Mouse (Mus musculus) forebrain, embryonic 12.5 days (tissue): ENCODE measurements around the gene Phldb1. TPM values are rescaled to one million over a fixed set of nuclear protein-coding genes. Genes with fewer than 3 reads are reported as not detected.
"Not testable (repeated sequence)": the region's sequence is repeated elsewhere in the genome, so short reads cannot be mapped to it uniquely, and the experiment has no call there.

Experiments
- ATAC-seq: fragments of 200-750 bp; cut with Nextera tagmentation; 2 replicates; pipeline ENCODE4 v1.8.0; 2017; ENCODE audit warnings: moderate TSS enrichment; ENCODE audit not compliant: low FRiP score
- H3K27ac ChIP-seq: fragments of 300-500 bp; sonication (generic); 2 replicates; pipeline ENCODE4 v1.5.1; 2016; ENCODE audit warnings: mild to moderate bottlenecking
- H3K27me3 ChIP-seq: fragments of 300-500 bp; sonication (generic); 2 replicates; pipeline ENCODE4 v1.6.1; 2016; ENCODE audit warnings: mild to moderate bottlenecking
- H3K36me3 ChIP-seq: fragments of 300-500 bp; sonication (generic); replicated peaks from 2 replicates; pipeline ENCODE4 v1.6.1; 2016; ENCODE audit warnings: mild to moderate bottlenecking
- H3K4me1 ChIP-seq: fragments of 300-500 bp; sonication (generic); 2 replicates; pipeline ENCODE4 v1.6.1; 2016
- H3K4me2 ChIP-seq: fragments of 300-500 bp; sonication (generic); 2 replicates; pipeline ENCODE4 v1.6.1; 2016; ENCODE audit warnings: mild to moderate bottlenecking, moderate library complexity
- H3K4me3 ChIP-seq: fragments of 300-500 bp; sonication (generic); replicated peaks from 2 replicates; pipeline ENCODE4 v1.5.1; 2016; ENCODE audit warnings: mild to moderate bottlenecking
- H3K9ac ChIP-seq: fragments of 300-500 bp; sonication (generic); 2 replicates; pipeline ENCODE4 v1.6.1; 2016; ENCODE audit warnings: mild to moderate bottlenecking
- H3K9me3 ChIP-seq: fragments of 300-500 bp; sonication (generic); 2 replicates; pipeline ENCODE4 v1.6.1; 2016
- WGBS: fragments of 180-500 bp; shearing (Covaris S2); methylation state at CpG from one replicate; pipeline ENCODE4 v1.1.7; 2016; 5-methylcytosine and 5-hydroxymethylcytosine counted together
- polyA plus RNA-seq: library from polyadenylated mRNA; unstranded; fragments of >200 nt; fragmentation: Nextera tagmentation; extraction: Ambion mirVana; gene quantifications from 2 replicates; pipeline ENCODE4 v1.2.1, GENCODE M21; 2016

Gene Phldb1
- polyA plus RNA-seq, 1 experiment from 2014 or later = 57.5 TPM

- H3K27me3 ChIP-seq = no peaks in the 10 kb centered on the region
- no peak for ATAC-seq
- 90% methylated on average over 2 of the region's 2 CpGs for WGBS
- peaks cover 32% of the 10 kb centered on the region for H3K36me3 ChIP-seq
- H3K27ac ChIP-seq = no peak overlapping the region
- no peaks in the 10 kb centered on the region for H3K9me3 ChIP-seq
- H3K4me2 ChIP-seq = no peak overlapping the region
- H3K4me1 ChIP-seq = no peaks in the 10 kb centered on the region
- no peak overlapping the region for H3K4me3 ChIP-seq
- H3K9ac ChIP-seq = no peak overlapping the region
These were observed 93.4 kb downstream of the Phldb1 start for GRCm38 (mm10) chr9:44641616-44642015.

GRCm38 (mm10) chr9:44640646-44641357, 94.2 kb downstream of the Phldb1 start:
- H3K4me3 ChIP-seq = no peak overlapping the region
- H3K36me3 ChIP-seq = peaks cover 40% of the 10 kb centered on the region
- no peaks in the 10 kb centered on the region for H3K27me3 ChIP-seq
- no peak overlapping the region for H3K27ac ChIP-seq
- ATAC-seq = no peak
- no peaks in the 10 kb centered on the region for H3K9me3 ChIP-seq
- H3K4me1 ChIP-seq = no peaks in the 10 kb centered on the region
- H3K4me2 ChIP-seq = no peak overlapping the region
- no peak overlapping the region for H3K9ac ChIP-seq
- 89% methylated on average over 3 of the region's 3 CpGs for WGBS

GRCm38 (mm10) chr9:44640028-44640427, 95.0 kb downstream of the Phldb1 start:
- not testable (repeated sequence) for ATAC-seq
- WGBS = 89% methylated on average over 1 of the region's 1 CpGs
- H3K36me3 ChIP-seq = peaks cover 48% of the 10 kb centered on the region

GRCm38 (mm10) chr9:44638726-44639125, 96.3 kb downstream of the Phldb1 start:
- H3K4me3 ChIP-seq, ATAC-seq, H3K4me1 ChIP-seq, H3K27me3 ChIP-seq, H3K27ac ChIP-seq, H3K9me3 ChIP-seq, H3K9ac ChIP-seq, H3K4me2 ChIP-seq: not testable (repeated sequence)
- 96% methylated on average over 9 of the region's 9 CpGs for WGBS
- peaks cover 61% of the 10 kb centered on the region for H3K36me3 ChIP-seq

More at GRCm38 (mm10) chr9:44640028-44640427, 95.0 kb downstream of the Phldb1 start:
- H3K9ac ChIP-seq, H3K4me1 ChIP-seq, H3K27me3 ChIP-seq, H3K4me2 ChIP-seq, H3K27ac ChIP-seq, H3K9me3 ChIP-seq, H3K4me3 ChIP-seq: not testable (repeated sequence)

- Histone ChIP-seq H3K27ac (no peak overlapping the region), H3K36me3 (peaks cover 72% of the 10 kb centered on the region), H3K4me3 (no peak overlapping the region), H3K4me2 (no peak overlapping the region), H3K9me3 (no peaks in the 10 kb centered on the region), H3K4me1 (no peaks in the 10 kb centered on the region), H3K27me3 (no peaks in the 10 kb centered on the region), H3K9ac (no peak overlapping the region)
- ATAC-seq = no peak
- 85% methylated on average over 15 of the region's 15 CpGs for WGBS
These were observed 97.3 kb downstream of the Phldb1 start for GRCm38 (mm10) chr9:44637551-44638169.

Other genes with a start within 250 kb of the Phldb1 start
- 0.27 TPM in 1 of 2 replicates, not detected in the other for gene Cxcr5, start 173.3 kb downstream of the Phldb1 start, polyA plus RNA-seq
- gene Ddx6, start 130.3 kb downstream of the Phldb1 start, polyA plus RNA-seq = 22.8 and 24.4 TPM in 2 replicates
- not detected in 2 replicates for gene Treh, start 62.0 kb downstream of the Phldb1 start, polyA plus RNA-seq
- 167 and 170 TPM in 2 replicates for gene Arcn1, start 32.6 kb upstream of the Phldb1 start, polyA plus RNA-seq
- 124 and 130 TPM in 2 replicates for gene Ift46, start 32.7 kb upstream of the Phldb1 start, polyA plus RNA-seq
- 3.6 and 4.4 TPM in 2 replicates for gene Tmem25, start 64.1 kb upstream of the Phldb1 start, polyA plus RNA-seq
- gene Ttc36, start 67.9 kb upstream of the Phldb1 start, polyA plus RNA-seq = 0.31 and 0.82 TPM in 2 replicates
- 27.4 and 28.3 TPM in 2 replicates for gene Kmt2a, start 146.1 kb upstream of the Phldb1 start, polyA plus RNA-seq
- 524 and 567 TPM in 2 replicates for gene Atp5l, start 185.5 kb upstream of the Phldb1 start, polyA plus RNA-seq
- gene Ube4a, start 230.4 kb upstream of the Phldb1 start, polyA plus RNA-seq = 33.2 and 33.4 TPM in 2 replicates
- 0.19 TPM in 1 of 2 replicates, not detected in the other for gene Cd3g, start 245.2 kb upstream of the Phldb1 start, polyA plus RNA-seq
- gene Cd3d, start 246.6 kb upstream of the Phldb1 start, polyA plus RNA-seq = not detected in 2 replicates